Mouse (Mus musculus): Measurements from ENCODE around the gene Cchcr1. TPM values are rescaled to one million over a fixed set of nuclear protein-coding genes. Genes with fewer than 3 reads are reported as not detected.

The Cchcr1 gene
- polyA plus RNA-seq, 1 experiment, result 19.3 TPM

DNA sequence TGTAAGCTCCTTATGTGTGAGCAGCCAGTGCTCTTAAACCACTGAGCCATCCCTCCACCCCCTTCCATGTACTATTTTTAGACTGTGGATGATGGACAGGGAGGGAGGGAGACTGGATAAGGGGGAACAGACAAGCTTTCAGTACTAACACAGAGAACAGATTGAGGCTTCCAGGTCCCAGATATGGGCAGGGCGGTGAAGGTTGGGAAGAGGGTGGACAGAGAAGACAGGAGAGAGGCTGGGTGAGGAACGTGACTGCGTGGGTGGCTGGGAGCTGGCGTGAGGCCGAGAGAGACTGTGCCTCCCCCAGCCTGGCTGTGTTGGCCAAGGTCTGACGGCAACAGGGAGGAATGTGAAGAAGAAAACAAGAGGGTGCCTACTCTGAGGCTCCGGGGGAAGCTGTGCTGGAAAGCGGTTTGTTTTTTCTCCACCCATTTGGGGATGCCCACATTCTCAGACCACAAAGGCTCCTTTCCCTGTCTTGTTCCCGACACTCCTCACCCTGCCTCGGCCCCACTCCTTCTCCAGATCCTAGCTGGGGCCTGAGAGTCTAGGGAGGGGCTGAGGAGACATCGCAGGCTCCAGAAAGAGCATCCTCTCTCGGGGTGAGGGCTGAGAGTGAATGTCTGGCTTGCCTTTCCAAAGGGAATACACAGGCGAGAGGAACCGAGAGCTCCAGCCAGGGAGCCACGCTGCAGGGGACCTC lies 32.7 kb downstream of the Cchcr1 start:
- no peak for DNase-seq
- H3K36me3 ChIP-seq (ENCODE audit: control insufficient read depth, insufficient read depth, low read length), result no peaks in the 10 kb centered on the region
- H3K27me3 ChIP-seq (ENCODE audit: control insufficient read depth, insufficient read depth, low read length), result no peaks in the 10 kb centered on the region
- 69% methylated on average over 15 of the region's 15 CpGs for WGBS
- no peak for TF ChIP-seq CTCF (IDR thresholded peaks at IDR 0.05; ENCODE audit: borderline replicate concordance, control insufficient read depth, extremely low read depth, insufficient read depth, low read length, poor library complexity)
- no peak for TF ChIP-seq POLR2A (IDR thresholded peaks at IDR 0.05; ENCODE audit: control insufficient read depth, extremely low read depth, insufficient read depth, low read length, poor library complexity)
- no peak overlapping the region for H3K27ac ChIP-seq (ENCODE audit: control insufficient read depth, insufficient read depth, low read length)
- no peaks in the 10 kb centered on the region for H3K4me1 ChIP-seq (replicated peaks; ENCODE audit: control insufficient read depth, insufficient read depth, low read length)
- H3K4me3 ChIP-seq (ENCODE audit: control insufficient read depth, insufficient read depth, low read length), result no peak overlapping the region

DNA sequence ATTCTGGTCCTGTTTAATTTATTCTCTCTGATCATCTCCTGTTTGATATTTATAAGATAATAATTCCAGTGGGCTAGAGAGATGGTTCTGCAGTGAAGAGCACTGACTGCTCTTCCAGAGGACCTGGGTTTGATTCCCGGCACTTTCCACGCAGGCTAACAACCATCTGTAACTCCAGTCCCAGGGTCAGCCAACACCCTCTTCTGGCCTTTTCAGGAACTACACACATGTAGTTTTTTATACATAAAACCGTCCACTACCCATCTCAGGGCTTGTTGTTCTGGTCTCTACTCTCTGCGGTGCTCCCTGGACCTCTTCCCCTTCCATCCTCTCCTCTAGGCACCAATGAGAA lies 33.2 kb downstream of the Cchcr1 start:
- DNase-seq, result no peak
- H3K4me3 ChIP-seq (ENCODE audit: control insufficient read depth, insufficient read depth, low read length), result no peak overlapping the region
- TF ChIP-seq POLR2A (IDR thresholded peaks at IDR 0.05; ENCODE audit: control insufficient read depth, extremely low read depth, insufficient read depth, low read length, poor library complexity), result no peak
- TF ChIP-seq CTCF (IDR thresholded peaks at IDR 0.05; ENCODE audit: borderline replicate concordance, control insufficient read depth, extremely low read depth, insufficient read depth, low read length, poor library complexity), result no peak
- H3K4me1 ChIP-seq (replicated peaks; ENCODE audit: control insufficient read depth, insufficient read depth, low read length), result no peaks in the 10 kb centered on the region
- no peaks in the 10 kb centered on the region for H3K36me3 ChIP-seq (ENCODE audit: control insufficient read depth, insufficient read depth, low read length)
- no peak overlapping the region for H3K27ac ChIP-seq (ENCODE audit: control insufficient read depth, insufficient read depth, low read length)
- WGBS, result 98% methylated on average over 4 of the region's 4 CpGs
- no peaks in the 10 kb centered on the region for H3K27me3 ChIP-seq (ENCODE audit: control insufficient read depth, insufficient read depth, low read length)

DNA sequence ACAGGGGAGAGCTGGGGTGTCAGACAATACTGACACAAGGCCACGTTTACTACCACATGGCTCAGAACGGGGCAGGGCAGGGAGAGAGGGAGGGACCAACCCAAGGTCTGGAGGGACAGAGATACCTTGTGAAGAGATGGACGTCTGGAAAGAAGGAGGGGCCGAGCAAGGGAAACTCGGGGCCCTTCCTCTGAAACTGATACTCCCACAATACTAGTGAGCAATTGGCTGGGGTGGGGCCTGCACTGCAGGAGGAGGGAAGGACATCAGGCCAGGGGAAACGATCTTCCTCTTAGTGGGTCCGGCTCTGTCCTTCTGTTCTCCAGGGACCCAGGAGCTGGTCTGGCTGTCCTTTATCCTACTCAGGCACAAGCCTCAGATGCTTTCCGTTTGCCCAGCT lies 34.0 kb downstream of the Cchcr1 start:
- WGBS, result 67% methylated on average over 8 of the region's 8 CpGs
- Histone ChIP-seq H3K27ac (ENCODE audit: control insufficient read depth, insufficient read depth, low read length) (no peak overlapping the region), H3K27me3 (ENCODE audit: control insufficient read depth, insufficient read depth, low read length) (no peaks in the 10 kb centered on the region), H3K36me3 (ENCODE audit: control insufficient read depth, insufficient read depth, low read length) (no peaks in the 10 kb centered on the region), H3K4me1 (replicated peaks; ENCODE audit: control insufficient read depth, insufficient read depth, low read length) (no peaks in the 10 kb centered on the region), H3K4me3 (ENCODE audit: control insufficient read depth, insufficient read depth, low read length) (no peak overlapping the region)
- no peak for DNase-seq
- TF ChIP-seq CTCF (IDR thresholded peaks at IDR 0.05; ENCODE audit: borderline replicate concordance, control insufficient read depth, extremely low read depth, insufficient read depth, low read length, poor library complexity), result no peak

DNA sequence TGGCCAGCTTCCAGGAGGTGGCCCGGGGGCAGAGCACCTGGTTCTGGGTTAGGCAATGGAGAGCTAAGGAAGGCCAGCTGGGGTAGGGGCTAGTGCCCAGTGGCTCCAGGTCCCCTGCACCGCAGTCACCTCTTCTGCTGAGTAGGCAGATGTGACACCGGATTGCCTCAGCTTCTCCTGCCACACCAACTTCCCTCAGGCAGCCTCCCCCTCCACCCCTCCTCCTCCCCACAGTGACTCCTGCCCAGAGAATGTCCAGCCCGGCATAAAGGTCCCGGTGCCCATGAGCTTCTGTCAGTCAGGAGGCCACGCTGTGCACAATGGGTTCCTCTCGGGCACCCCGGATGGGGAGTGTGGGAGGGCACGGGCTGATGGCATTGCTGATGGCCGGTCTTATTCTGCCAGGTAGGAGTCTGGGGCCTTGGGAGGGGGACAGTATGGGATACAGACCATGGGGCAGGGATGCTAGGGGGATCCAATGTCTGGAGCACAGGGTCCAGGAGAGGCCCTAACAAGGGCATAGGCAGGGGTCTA lies 35.0 kb downstream of the Cchcr1 start, which contains the start of gene Cdsn:
Cdsn (plus strand) TSS at position 248 of the 534 bp plus-strand sequence.
- Histone ChIP-seq H3K4me3 (ENCODE audit: control insufficient read depth, insufficient read depth, low read length) (no peak within 1 kb of the TSS), H3K4me1 (replicated peaks; ENCODE audit: control insufficient read depth, insufficient read depth, low read length) (no peaks in the 10 kb centered on the region), H3K27me3 (ENCODE audit: control insufficient read depth, insufficient read depth, low read length) (no peaks in the 10 kb centered on the region), H3K27ac (ENCODE audit: control insufficient read depth, insufficient read depth, low read length) (no peak within 1 kb of the TSS), H3K36me3 (ENCODE audit: control insufficient read depth, insufficient read depth, low read length) (no peaks in the 10 kb centered on the region)
- 81% methylated on average over 10 of the region's 10 CpGs for WGBS
- no peak for TF ChIP-seq CTCF (IDR thresholded peaks at IDR 0.05; ENCODE audit: borderline replicate concordance, control insufficient read depth, extremely low read depth, insufficient read depth, low read length, poor library complexity)
- TF ChIP-seq POLR2A (IDR thresholded peaks at IDR 0.05; ENCODE audit: control insufficient read depth, extremely low read depth, insufficient read depth, low read length, poor library complexity), result no peak
- DNase-seq, result no peak

DNA sequence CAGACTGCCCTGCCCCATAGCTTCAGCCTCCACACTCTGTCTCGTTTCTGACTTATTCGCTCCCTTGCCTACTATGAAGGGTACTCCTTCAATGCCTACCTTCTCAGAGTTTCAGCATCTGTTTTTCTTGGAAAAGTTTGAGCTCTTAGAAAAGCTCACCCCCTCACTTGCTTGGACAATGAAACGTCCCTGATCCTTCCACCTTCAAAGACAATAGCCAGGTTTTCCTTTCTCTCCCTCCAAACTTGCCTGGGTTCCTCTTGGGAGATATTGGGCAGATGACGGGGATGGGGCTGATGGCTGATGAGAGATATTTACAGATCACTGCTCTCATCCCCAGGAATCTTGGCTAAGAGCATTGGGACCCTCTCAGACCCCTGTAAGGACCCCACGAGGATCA lies 37.4 kb downstream of the Cchcr1 start:
- WGBS, result 91% methylated on average over 5 of the region's 5 CpGs

DNA sequence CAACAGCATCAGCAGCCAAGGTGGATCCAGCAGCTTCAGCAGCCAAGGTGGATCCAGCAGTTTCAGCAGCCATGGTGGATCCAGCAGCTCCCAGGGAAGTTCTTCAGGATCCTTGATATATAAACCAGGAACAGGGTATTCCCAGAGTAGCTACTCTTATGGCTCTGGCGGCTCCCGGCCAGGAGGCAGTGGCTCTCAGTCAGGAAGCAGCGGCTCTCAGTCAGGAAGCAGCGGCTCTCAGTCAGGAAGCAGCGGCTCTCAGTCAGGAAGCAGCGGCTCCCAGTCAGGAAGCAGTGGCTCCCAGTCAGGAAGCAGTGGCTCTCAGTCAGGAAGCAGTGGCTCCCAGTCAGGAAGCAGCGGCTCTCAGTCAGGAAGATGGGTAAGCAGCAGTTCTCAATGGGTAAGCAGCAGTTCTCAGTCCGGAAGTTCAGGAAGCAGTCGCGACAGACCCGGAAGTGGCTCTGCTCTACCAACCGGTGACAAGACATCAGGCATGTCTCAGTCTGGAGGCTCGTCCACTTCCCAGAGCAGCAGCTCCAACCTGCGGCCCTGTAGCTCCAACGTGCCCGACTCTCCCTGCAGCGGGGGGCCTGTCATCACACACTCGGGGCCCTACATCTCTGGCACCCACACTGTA lies 38.0 kb downstream of the Cchcr1 start:
- Histone ChIP-seq H3K4me1 (replicated peaks; ENCODE audit: control insufficient read depth, insufficient read depth, low read length) (no peaks in the 10 kb centered on the region), H3K27ac (ENCODE audit: control insufficient read depth, insufficient read depth, low read length) (no peak overlapping the region), H3K4me3 (ENCODE audit: control insufficient read depth, insufficient read depth, low read length) (no peak overlapping the region), H3K27me3 (ENCODE audit: control insufficient read depth, insufficient read depth, low read length) (no peaks in the 10 kb centered on the region), H3K36me3 (ENCODE audit: control insufficient read depth, insufficient read depth, low read length) (no peaks in the 10 kb centered on the region)
- no peak for DNase-seq
- 94% methylated on average over 18 of the region's 18 CpGs for WGBS
- no peak for TF ChIP-seq POLR2A (IDR thresholded peaks at IDR 0.05; ENCODE audit: control insufficient read depth, extremely low read depth, insufficient read depth, low read length, poor library complexity)
- no peak for TF ChIP-seq CTCF (IDR thresholded peaks at IDR 0.05; ENCODE audit: borderline replicate concordance, control insufficient read depth, extremely low read depth, insufficient read depth, low read length, poor library complexity)

More for the DNA sequence above, 37.4 kb downstream of the Cchcr1 start:
- Histone ChIP-seq H3K27me3 (ENCODE audit: control insufficient read depth, insufficient read depth, low read length) (no peaks in the 10 kb centered on the region), H3K4me3 (ENCODE audit: control insufficient read depth, insufficient read depth, low read length) (no peak overlapping the region), H3K4me1 (replicated peaks; ENCODE audit: control insufficient read depth, insufficient read depth, low read length) (no peaks in the 10 kb centered on the region), H3K27ac (ENCODE audit: control insufficient read depth, insufficient read depth, low read length) (no peak overlapping the region), H3K36me3 (ENCODE audit: control insufficient read depth, insufficient read depth, low read length) (no peaks in the 10 kb centered on the region)
- no peak for DNase-seq
- TF ChIP-seq POLR2A (IDR thresholded peaks at IDR 0.05; ENCODE audit: control insufficient read depth, extremely low read depth, insufficient read depth, low read length, poor library complexity) (no peak), CTCF (IDR thresholded peaks at IDR 0.05; ENCODE audit: borderline replicate concordance, control insufficient read depth, extremely low read depth, insufficient read depth, low read length, poor library complexity) (no peak)

All from thymus, adult 2 months (tissue).